Mouse (Mus musculus): ENCODE data around the gene Eif4ebp2.

GRCm38 (mm10) chr10:61496231-61496630, 43.8 kb upstream of the Eif4ebp2 start:
- no peak for TF ChIP-seq CTCF (IDR thresholded peaks at IDR 0.05; ENCODE audit: borderline replicate concordance, extremely low read depth, insufficient read depth, insufficient read length)
- TF ChIP-seq POLR2A (IDR thresholded peaks at IDR 0.05; ENCODE audit: borderline replicate concordance, extremely low read depth, insufficient read depth, insufficient read length, poor library complexity, severe bottlenecking) = no peak
